Mouse (Mus musculus): Measurements from ENCODE around the gene Ermard.

Ermard gene

GRCm38 (mm10) chr17:15120096-15120495 is 79.1 kb downstream of the Ermard start:
- no peak for DNase-seq (ENCODE audit: inconsistent ontology term)

- DNase-seq (ENCODE audit: inconsistent ontology term), result no peak
Observed at GRCm38 (mm10) chr17:15120569-15120968, 79.6 kb downstream of the Ermard start.

- no peak for DNase-seq (ENCODE audit: inconsistent ontology term)
Observed at GRCm38 (mm10) chr17:15129630-15130287, 88.8 kb downstream of the Ermard start.

GRCm38 (mm10) chr17:15130288-15130656 is 89.3 kb downstream of the Ermard start:
- no peak for DNase-seq (ENCODE audit: inconsistent ontology term)

GRCm38 (mm10) chr17:15134905-15135669 is 94.1 kb downstream of the Ermard start:
- DNase-seq (ENCODE audit: inconsistent ontology term), result no peak

GRCm38 (mm10) chr17:15137443-15137842 is 96.4 kb downstream of the Ermard start:
- DNase-seq (ENCODE audit: inconsistent ontology term), result peak; percentile 69

Measured in Muller cell, postnatal 12 days (primary cell).